Mouse (Mus musculus) midbrain, postnatal 0 days (tissue): Measurements from ENCODE around the gene Srpr. TPM values are rescaled to one million over a fixed set of nuclear protein-coding genes. Genes with fewer than 3 reads are reported as not detected.

Source experiments
- ATAC-seq: fragments of 200-750 bp; cut with Nextera tagmentation; 2 replicates; pipeline ENCODE4 v1.8.0; 2017; ENCODE audit warnings: moderate number of reproducible peaks, mild to moderate bottlenecking, moderate TSS enrichment, moderate library complexity; ENCODE audit not compliant: low FRiP score
- DNase-seq: peaks from one replicate; pipeline ENCODE4 v3.0.0-alpha.2; 2015; ENCODE audit warnings: low spot score
- H3K27ac ChIP-seq: fragments of 300-500 bp; sonication (generic); 2 replicates; pipeline ENCODE4 v1.5.1; 2014; ENCODE audit warnings: low read depth, mild to moderate bottlenecking, low read length, mixed read lengths
- H3K27me3 ChIP-seq: fragments of 300-500 bp; sonication (generic); 2 replicates; pipeline ENCODE4 v1.6.1; 2014; ENCODE audit warnings: low read length, control low read depth, mixed read lengths; ENCODE audit not compliant: insufficient read depth
- H3K36me3 ChIP-seq: fragments of 300-500 bp; sonication (generic); 2 replicates; pipeline ENCODE4 v1.6.1; 2014; ENCODE audit warnings: low read length, control low read depth, mixed read lengths; ENCODE audit not compliant: insufficient read depth
- H3K4me1 ChIP-seq: fragments of 300-500 bp; sonication (generic); 2 replicates; pipeline ENCODE4 v1.6.1; 2014; ENCODE audit warnings: mild to moderate bottlenecking, control low read depth, antibody characterized with exemption, low read length, mixed read lengths; ENCODE audit not compliant: insufficient read depth
- H3K4me2 ChIP-seq: fragments of 300-500 bp; sonication (generic); 2 replicates; pipeline ENCODE4 v1.6.1; 2014; ENCODE audit warnings: low read depth, mild to moderate bottlenecking, low read length, mixed read lengths; ENCODE audit not compliant: poor library complexity, severe bottlenecking
- H3K4me3 ChIP-seq: fragments of 300-500 bp; sonication (generic); 2 replicates; pipeline ENCODE4 v1.5.1; 2014; ENCODE audit warnings: low read depth, mild to moderate bottlenecking, low read length, moderate library complexity
- H3K9ac ChIP-seq: fragments of 300-500 bp; sonication (generic); replicated peaks from 2 replicates; pipeline ENCODE4 v1.6.1; 2014; ENCODE audit warnings: mild to moderate bottlenecking, low read length, moderate library complexity, mixed read lengths; ENCODE audit not compliant: poor library complexity, severe bottlenecking
- H3K9me3 ChIP-seq: fragments of 300-500 bp; sonication (generic); 2 replicates; pipeline ENCODE4 v1.6.1; 2016; ENCODE audit warnings: low read length, control low read depth
- CTCF ChIP-seq: IDR thresholded peaks from 2 replicates; pipeline ENCODE4 v1.5.1; 2016; ENCODE audit warnings: antibody characterized with exemption, mild to moderate bottlenecking
- WGBS: fragments of 180-500 bp; shearing (Covaris S2); extraction: QIAGEN DNeasy Blood & Tissue Kit; methylation state at CpG from one replicate; pipeline ENCODE4 v1.1.7; 2014; 5-methylcytosine and 5-hydroxymethylcytosine counted together
- polyA plus RNA-seq: library from polyadenylated mRNA; unstranded; fragments of >200 nt; fragmentation: Nextera tagmentation; extraction: Ambion mirVana; gene quantifications from 2 replicates; pipeline ENCODE4 v1.2.1, GENCODE M21; 2015
- total RNA-seq: library from RNA; depleted of rRNA; stranded (reverse); fragments of >200 nt; gene quantifications from 2 replicates; pipeline ENCODE4 v1.2.3, GENCODE M21; 2014

The Srpr gene
- total and polyA plus RNA-seq, 2 experiments from 2014 or later: 39.6 to 61.0 TPM

DNA sequence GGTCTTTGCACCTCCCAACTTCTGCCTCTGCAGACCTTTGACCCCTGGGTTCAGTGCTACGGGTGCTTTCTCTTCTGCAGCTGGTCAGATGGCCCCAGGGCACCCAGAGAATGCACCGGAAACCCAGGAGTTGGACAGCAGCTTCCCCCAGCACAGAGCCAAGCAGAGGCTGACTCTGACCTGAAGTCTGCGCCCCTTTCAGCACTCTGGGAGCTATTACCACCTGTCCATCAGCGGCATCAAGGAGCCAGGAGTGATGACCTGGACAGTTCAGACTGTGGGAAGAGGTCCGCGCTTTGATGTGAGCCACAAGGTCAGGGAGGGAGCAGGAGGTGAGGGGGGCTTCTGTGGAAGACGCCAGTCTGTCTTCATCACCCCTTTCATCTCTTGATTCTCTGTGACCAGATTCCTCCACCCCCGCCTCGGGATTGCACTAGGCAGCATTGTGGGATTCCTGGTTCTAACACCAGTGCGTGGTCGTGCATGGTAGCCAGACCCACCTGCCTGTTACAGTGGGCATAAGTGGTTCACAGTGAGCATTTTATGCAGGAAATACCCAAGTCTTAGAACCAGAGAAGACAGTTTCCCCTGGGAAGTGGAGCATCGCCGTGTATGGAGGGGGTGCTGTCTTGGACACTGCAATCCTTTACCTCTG is 83.6 kb downstream of the Srpr start:
- Histone ChIP-seq H3K27ac (no peak overlapping the region), H3K9ac (no peak overlapping the region), H3K4me1 (no peaks in the 10 kb centered on the region), H3K4me3 (no peak overlapping the region), H3K9me3 (no peaks in the 10 kb centered on the region), H3K36me3 (no peaks in the 10 kb centered on the region), H3K4me2 (no peak overlapping the region), H3K27me3 (0 out of 2 replicates have a peak, but pooled peaks cover 2% of the 10 kb centered on the region)
- TF ChIP-seq CTCF: no peak
- no peak for ATAC-seq
- WGBS: 56% methylated on average over 13 of the region's 13 CpGs
- DNase-seq: no peak

DNA sequence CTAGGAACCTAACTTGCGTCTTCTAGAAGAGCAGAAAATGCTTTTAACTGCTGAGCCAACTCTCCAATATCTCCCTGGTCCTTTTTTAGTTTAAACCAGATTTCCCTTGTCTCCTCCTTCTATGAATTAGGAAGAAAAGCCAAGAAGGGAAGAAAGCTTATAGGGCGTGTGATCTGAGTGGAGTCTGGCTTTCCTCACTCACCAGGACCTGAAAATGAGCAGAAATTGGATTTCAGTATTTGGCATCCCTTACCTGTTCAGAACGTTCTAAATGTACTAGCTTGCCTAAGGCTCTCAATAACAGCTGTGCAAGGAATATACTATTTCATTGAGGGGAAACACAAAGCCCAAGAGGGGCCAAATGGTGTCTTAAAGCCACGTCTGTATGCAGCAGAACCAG is 84.4 kb downstream of the Srpr start:
- 91% methylated on average over 4 of the region's 4 CpGs for WGBS
- no peaks in the 10 kb centered on the region for H3K9me3 ChIP-seq
- DNase-seq (no peak), ATAC-seq (no peak)
- H3K4me2 ChIP-seq: no peak overlapping the region
- H3K9ac ChIP-seq: no peak overlapping the region
- H3K4me3 ChIP-seq: no peak overlapping the region
- no peak overlapping the region for H3K27ac ChIP-seq
- H3K36me3 ChIP-seq: no peaks in the 10 kb centered on the region
- H3K4me1 ChIP-seq: no peaks in the 10 kb centered on the region
- no peak for TF ChIP-seq CTCF
- 0 out of 2 replicates have a peak, but pooled peaks cover 5% of the 10 kb centered on the region for H3K27me3 ChIP-seq

DNA sequence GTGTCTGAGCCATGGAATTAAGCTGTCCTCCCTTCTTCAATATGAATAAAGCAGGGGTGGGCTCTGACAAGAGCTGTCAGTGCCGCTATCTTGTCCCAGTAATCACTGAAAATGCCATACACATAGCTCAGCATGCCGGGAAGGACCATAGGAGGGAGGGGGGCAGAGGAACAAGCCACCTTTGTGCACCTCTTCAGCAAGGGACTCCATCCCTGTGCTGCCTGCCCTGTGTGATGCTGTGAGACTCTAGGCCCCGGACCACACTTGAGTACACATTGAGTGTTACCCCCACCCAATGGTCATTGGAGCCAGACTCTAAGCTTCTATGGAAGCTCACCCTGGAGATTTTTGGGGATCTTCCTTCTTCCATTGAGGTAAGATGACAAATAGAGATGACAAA is 86.4 kb downstream of the Srpr start:
- ATAC-seq (no peak), DNase-seq (no peak)
- Histone ChIP-seq H3K4me2 (no peak overlapping the region), H3K9me3 (no peaks in the 10 kb centered on the region), H3K4me3 (no peak overlapping the region), H3K9ac (no peak overlapping the region), H3K4me1 (no peaks in the 10 kb centered on the region), H3K27me3 (0 out of 2 replicates have a peak, but pooled peaks cover 5% of the 10 kb centered on the region), H3K36me3 (no peaks in the 10 kb centered on the region), H3K27ac (no peak overlapping the region)
- no peak for TF ChIP-seq CTCF
- 60% methylated on average over 3 of the region's 3 CpGs for WGBS

GRCm38 (mm10) chr9:35289992-35290391 is 90.0 kb downstream of the Srpr start:
- no peak for TF ChIP-seq CTCF
- Histone ChIP-seq H3K36me3 (no peaks in the 10 kb centered on the region), H3K9me3 (no peaks in the 10 kb centered on the region), H3K4me2 (no peak overlapping the region), H3K4me3 (no peak overlapping the region), H3K9ac (no peak overlapping the region), H3K27me3 (0 out of 2 replicates have a peak, but pooled peaks cover 5% of the 10 kb centered on the region), H3K27ac (no peak overlapping the region), H3K4me1 (no peaks in the 10 kb centered on the region)
- no peak for ATAC-seq
- DNase-seq: no peak
- 35% methylated on average over 7 of the region's 7 CpGs for WGBS

DNA sequence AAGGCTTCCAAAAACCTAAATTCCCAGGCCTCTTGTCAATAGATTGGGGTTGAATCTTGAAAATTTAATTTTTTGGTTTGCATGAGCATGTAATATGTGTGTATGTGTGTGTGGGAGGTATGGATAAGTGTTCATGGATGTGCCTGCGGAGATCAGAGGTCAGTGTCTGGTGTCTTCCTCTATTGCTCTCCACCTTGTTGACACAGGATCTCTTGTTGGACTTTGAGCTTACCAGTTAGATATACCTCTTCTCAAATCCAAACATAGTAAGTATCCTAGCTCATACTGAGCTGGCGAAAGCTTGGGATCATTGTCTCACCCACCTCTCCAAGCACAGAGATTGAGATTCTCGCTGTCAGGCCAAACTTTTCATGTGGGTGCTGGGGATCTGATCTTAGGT is 90.4 kb downstream of the Srpr start:
- Histone ChIP-seq H3K4me1 (no peaks in the 10 kb centered on the region), H3K4me2 (no peak overlapping the region), H3K27me3 (0 out of 2 replicates have a peak, but pooled peaks cover 5% of the 10 kb centered on the region), H3K9me3 (no peaks in the 10 kb centered on the region), H3K9ac (no peak overlapping the region), H3K4me3 (no peak overlapping the region), H3K36me3 (no peaks in the 10 kb centered on the region), H3K27ac (no peak overlapping the region)
- TF ChIP-seq CTCF: no peak
- 98% methylated on average over 3 of the region's 3 CpGs for whole genome bisulfite sequencing
- ATAC-seq: no peak
- no peak for DNase-seq

GRCm38 (mm10) chr9:35290916-35291315 is 90.9 kb downstream of the Srpr start:
- Histone ChIP-seq H3K9ac (no peak overlapping the region), H3K9me3 (no peaks in the 10 kb centered on the region), H3K27me3 (0 out of 2 replicates have a peak, but pooled peaks cover 5% of the 10 kb centered on the region), H3K4me1 (no peaks in the 10 kb centered on the region), H3K36me3 (no peaks in the 10 kb centered on the region), H3K4me3 (no peak overlapping the region), H3K4me2 (no peak overlapping the region), H3K27ac (no peak overlapping the region)
- ATAC-seq (no peak), DNase-seq (no peak)
- no peak for TF ChIP-seq CTCF
- WGBS: 75% methylated on average over 4 of the region's 4 CpGs
